Mouse (Mus musculus): ENCODE results near the gene Gm49355. TPM values are rescaled to one million over a fixed set of nuclear protein-coding genes. Genes with fewer than 3 reads are reported as not detected.

Gene Gm49355
- 0.64 TPM for polyA plus RNA-seq (2014; fragmentation: Illumina TruSeq; extraction: RNeasy Lipid Tissue Mini Kit (QIAGEN cat#74804); ENCODE audit: low read depth, low replicate concordance)

GRCm38 (mm10) chr14:12283641-12284040 lies at the start of gene Gm49355:
TSS of gene Gm49355 (plus strand) at chr14:12283976.

GRCm38 (mm10) chr14:12284141-12284912 lies 551 bp downstream of the Gm49355 start, which contains the start of gene 3830406C13Rik:
TSS of gene 3830406C13Rik (plus strand) at chr14:12284173.

GRCm38 (mm10) chr14:12348089-12348488 lies 64.3 kb downstream of the Gm49355 start, which contains the start of gene Fezf2:
TSS of gene Fezf2 (minus strand) at chr14:12348189.

Other genes with a start within 250 kb of the Gm49355 start
- 172 TPM for gene 3830406C13Rik, start 197 bp downstream of the Gm49355 start, polyA plus RNA-seq (2014; fragmentation: Illumina TruSeq; extraction: RNeasy Lipid Tissue Mini Kit (QIAGEN cat#74804); ENCODE audit: low read depth, low replicate concordance)
- not detected for gene Fezf2, start 64.2 kb downstream of the Gm49355 start, polyA plus RNA-seq (2014; fragmentation: Illumina TruSeq; extraction: RNeasy Lipid Tissue Mini Kit (QIAGEN cat#74804); ENCODE audit: low read depth, low replicate concordance)

Data from adrenal gland, adult 10 weeks (tissue).